Mouse (Mus musculus): ENCODE data around the gene Fpr3. TPM values are rescaled to one million over a fixed set of nuclear protein-coding genes. Genes with fewer than 3 reads are reported as not detected.
"Not testable (repeated sequence)": the region's sequence is repeated elsewhere in the genome, so short reads cannot be mapped to it uniquely, and the experiment has no call there.

Gene Fpr3
- total RNA-seq, 2 experiments from 2014 or later = not detected

DNA sequence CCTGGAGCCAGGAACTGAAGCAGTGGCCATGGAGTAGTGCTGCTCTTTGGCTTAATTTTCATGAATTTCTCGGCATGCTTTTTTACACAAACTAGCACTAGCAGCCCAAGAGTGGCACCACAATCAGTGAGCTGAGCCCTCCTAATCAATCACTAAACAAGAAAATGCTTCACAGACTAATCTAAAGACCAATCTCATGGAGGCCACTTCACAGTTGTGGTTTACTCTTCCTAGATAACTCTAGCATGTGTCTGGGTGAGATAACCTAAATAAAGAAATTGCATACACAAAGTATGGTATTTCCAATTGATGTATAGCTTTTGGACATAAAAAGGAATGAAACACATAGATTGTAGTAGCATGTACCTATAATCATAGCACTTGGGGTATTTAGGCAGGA is 8.3 kb upstream of the Fpr3 start:
- DNase-seq = no peak
- intact Hi-C loops (cut with DNase I) = no loop called here

DNA sequence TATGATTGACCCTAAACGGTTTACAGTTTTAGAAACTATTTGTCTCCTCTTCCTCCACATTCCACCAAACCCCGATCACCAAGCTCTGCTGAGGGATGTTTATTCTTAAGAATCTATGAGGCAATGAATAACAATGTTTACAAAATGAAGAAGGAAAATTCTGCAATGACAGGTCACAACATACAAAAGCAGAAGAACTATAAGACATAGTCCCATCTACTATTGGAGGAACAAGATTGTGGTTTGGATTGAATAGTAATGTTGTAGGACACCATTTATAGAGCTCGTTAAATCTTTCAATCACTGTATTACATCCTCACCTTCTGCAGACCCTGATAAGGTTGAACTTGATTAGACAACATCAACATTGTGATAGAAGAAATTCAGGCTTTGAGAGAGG is 5.0 kb upstream of the Fpr3 start:
- intact Hi-C loops (cut with DNase I) = no loop called here
- DNase-seq = no peak

DNA sequence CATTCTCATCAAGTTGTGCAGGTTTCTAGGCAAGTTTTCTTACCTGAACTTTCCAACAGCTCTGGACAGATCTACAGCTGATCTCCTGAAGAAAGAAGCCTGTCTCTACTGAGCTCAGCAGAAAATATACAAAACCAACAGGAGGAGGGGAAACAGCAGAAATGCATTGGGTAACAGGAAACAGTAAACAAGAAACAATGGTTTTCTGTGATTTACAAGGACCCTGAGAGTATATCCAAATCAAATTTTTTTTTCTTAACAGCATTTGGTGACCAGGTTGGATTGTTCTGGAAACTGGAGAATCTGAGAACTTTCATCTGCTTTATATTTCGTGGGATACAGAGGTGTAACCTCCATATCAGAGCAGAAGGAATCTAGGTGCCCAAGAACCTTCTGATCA is 3.8 kb upstream of the Fpr3 start, which contains the start of gene Fpr1:
Fpr1 (minus strand) TSS at position 101 of the 400 bp plus-strand sequence.
- no peak for DNase-seq
- intact Hi-C loops (cut with DNase I) = no loop called here

DNA sequence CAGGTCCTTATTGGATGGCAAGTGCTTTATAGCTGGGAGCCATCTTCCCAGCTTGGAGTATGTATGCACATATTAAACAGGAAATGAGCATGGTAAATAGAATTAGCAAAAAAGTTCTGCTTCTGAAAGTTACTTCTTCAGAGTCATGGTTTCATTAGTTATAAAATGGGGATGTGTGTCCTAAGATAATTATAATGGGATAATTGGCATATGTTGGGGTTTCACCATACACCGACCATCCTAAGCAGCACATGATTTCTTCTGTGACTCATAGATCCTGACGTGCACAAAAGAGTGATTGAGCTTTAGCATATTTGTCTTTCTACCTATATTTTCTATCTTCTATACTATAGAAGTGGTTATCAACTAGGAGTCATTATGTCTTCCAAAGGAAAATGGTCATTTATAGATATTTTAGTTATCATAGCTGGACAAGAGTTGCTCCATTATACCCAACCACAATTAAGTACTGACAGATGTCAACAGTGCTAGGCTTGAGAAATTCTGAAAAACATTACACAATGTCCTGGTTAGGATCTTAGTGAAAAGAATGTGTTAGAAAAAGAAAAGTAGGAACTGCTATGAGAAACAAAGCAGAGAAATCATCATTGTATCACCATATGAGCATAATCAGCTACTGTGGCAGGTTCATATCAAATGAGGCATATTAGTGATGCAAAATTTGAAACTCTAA is 2.2 kb downstream of the Fpr3 start:
- DNase-seq = no peak
- intact Hi-C loops (cut with DNase I) = no loop called here

DNA sequence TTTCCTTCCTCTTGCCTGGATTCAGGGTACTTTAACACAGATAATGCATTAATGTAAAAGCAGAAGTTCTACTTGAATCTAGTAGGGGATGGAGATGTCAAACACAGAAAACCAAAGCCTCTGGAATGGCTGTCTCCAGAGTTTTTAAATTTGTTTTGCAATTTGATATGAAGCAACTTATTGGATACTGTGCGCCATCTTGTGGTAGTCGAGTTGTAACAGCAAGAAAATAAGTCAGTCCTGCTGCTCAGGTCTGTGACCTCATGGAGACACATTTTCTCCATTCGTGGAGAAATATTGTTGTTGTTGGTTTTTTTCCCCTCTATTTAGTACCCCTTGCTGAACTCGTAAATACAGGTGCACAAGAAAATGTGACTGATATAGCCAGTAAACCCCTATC is 8.4 kb downstream of the Fpr3 start:
- intact Hi-C loops (cut with DNase I) = loop anchor here (1.0 to 5.0 kb wide), 2 partner anchors 59 to 130 kb away; no protein-coding TSS in a partner anchor
- peak; percentile 45 to 75 for DNase-seq

DNA sequence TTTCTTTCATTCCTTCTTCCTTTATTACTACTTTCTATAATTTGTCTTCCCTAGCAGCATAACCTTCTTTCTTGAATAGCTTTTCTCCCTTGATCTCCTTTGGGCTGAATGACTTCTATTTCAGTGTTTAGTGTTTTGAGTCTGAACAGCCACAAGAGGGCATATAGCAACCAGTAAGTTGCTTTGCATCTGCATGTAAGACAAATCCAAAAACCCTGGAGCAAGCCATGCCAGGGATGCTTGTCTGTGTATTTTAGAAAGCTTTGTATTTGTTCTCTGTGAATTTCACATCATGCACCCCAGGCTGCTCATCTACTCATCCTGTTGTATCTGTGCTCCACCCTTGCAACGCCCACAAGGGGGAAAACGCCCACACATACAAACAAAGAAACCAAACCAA is 11.6 kb downstream of the Fpr3 start:
- DNase-seq = peak in 1 of 2 experiments; percentile 6
- intact Hi-C loops (cut with DNase I) = loop anchor here (5.0 kb wide), 1 partner anchor 62 kb away; no protein-coding TSS in a partner anchor

DNA sequence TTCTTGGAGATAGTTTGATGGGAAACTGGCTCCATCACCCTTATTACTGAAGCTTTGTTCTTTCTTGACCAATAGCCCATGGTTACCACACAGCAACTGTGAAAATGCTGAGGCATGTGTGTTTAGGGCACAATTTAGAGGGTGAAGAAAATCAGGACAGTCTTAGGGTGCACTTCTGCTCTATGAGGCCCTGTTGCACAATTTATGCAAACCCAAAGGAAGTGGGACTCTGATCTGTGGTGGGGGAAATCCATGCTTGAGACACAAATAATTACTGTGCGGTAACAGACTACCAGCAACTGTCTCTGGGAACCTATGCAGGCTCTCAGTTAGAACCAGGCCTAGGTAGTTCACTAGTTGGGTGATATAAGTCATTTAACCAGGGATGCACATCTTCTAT is 13.1 kb downstream of the Fpr3 start:
- intact Hi-C loops (cut with DNase I) = no loop called here

DNA sequence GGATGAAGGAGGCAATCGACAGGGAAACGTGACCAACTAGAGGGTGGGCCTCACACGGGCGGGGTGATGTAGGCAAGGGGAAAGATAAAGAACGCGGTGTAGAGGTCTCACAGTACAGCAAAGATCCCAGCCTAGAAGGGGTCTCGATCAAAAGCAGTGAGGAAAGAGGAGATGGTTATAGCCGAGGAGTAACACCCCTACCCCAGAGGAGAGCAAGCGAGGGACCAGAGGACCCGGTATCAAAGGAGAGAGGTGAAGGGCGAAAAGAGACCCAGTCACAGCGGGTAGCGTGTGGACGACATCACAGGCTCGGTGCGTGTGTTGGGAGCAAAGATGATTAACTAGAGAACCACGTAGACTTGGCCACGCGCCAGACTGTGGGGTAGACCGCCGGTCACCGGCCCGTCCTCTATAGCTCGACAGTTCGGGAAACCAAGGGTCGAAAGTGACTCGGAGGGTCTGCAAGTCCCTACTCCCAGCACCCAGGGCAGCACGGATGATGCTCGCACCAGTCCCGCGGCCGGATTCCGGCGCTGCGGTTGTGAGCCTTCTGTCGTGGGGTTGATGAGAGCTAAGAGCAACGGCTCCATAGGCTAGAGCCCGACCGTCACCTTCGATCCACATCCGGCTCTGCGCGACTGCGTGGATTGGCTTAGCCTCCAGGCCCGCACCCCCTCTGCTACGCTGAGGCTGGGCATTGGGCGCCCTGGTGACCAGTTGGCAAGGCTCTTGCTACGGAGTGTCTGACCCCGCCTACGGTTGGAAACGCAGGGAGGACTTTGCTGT is 22.2 kb downstream of the Fpr3 start:
- peak; percentile 79 to 82 for DNase-seq
- intact Hi-C loops (cut with DNase I) = no loop called here

More for the DNA sequence above, 13.1 kb downstream of the Fpr3 start:
- DNase-seq = no peak

DNA sequence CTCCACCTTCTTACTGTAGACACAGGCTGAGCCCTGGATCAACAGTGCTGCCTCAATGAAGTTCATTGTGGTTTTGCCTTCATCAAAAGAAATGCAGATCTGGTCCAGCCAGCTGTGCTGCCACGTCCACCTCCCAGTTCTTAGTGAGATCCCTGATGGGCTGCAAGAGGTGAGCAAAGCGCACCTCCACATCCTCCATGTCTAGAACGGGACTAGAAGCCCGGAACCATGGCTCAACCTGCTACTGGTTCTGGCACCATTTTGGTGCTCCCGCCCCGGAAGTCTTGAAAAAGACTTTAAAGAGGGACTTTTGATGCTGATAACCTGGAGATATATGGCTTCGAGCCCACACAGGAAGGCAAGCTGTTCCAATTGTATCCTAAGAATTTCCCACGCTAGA is 25.0 kb downstream of the Fpr3 start:
- DNase-seq; intact Hi-C loops (cut with DNase I): not testable (repeated sequence)

DNA sequence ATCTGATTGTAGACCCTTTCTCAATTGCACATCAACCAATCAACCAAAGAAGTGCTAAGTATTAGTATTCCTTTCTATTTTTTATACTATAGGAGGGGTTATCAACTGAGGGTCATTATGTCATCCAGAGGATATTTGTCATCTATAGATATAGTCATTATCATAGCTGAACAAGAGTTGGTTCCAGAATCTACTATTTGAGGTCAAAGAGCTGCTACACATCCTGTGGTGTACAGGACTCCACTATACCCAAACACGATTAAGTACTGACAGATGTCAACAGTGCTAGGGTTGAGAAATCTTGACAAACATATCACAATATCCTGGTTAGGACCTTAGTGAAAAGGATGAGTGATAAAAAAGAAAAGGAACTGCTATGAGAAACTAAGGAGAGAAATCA is 29.7 kb downstream of the Fpr3 start:
- DNase-seq = no peak
- intact Hi-C loops (cut with DNase I) = no loop called here

DNA sequence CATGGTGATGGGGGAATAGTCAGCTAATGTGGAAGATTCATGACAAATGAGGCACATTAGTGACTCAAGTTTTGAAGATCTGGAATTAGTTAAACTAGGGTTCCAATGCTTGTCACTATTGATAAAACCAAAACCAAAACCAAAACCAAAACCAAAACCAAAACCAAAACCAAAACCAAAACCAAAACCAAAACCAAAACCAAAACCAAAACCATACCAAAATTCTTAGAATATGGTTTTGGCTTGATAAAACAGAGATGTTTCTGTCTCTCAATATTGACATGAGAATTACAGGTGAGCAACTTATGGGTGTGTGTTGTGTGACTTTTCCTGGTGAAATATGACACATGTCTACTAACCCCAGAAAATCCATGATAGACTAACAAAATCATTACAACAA is 30.1 kb downstream of the Fpr3 start:
- DNase-seq = no peak
- intact Hi-C loops (cut with DNase I) = no loop called here

DNA sequence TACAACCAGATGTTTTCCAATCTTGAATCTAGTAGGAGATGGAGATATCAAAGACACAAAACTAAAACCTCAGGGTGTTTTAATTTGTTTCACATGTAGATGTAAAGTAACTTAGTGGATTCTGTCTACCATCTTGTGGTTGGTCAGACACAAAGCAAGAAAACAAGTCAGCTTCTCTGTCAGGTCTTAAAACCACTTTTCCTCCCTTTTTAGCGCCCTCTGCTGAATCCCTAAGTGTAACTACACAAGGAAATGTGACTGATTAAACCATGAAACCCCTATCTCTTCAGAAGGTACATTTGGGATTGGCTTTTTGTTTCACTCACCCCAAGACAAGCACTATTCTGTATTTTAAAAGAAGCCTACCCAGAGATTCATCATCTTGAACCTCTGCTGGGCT is 85.8 kb downstream of the Fpr3 start:
- intact Hi-C loops (cut with DNase I) = no loop called here
- no peak for DNase-seq

DNA sequence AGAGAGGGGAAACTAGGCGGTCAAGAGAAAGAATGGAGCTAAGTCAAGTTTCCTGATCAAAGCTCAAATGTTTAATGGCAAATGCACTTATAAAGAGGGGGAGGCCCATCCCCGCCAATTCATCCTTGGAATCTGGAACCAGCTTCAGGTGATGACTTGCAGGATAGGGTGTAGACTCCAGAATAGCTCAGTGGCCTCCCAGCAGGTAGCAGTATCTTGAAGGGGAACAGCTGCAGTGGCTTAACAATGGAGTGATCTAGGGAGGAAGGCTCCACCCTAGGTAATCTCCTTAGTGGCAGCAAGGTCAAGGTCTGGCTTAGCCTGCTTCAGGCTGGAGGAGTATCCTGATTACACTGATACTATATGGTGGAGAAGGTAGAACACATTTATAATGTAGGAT is 93.6 kb downstream of the Fpr3 start:
- intact Hi-C loops (cut with DNase I); DNase-seq: not testable (repeated sequence)

DNA sequence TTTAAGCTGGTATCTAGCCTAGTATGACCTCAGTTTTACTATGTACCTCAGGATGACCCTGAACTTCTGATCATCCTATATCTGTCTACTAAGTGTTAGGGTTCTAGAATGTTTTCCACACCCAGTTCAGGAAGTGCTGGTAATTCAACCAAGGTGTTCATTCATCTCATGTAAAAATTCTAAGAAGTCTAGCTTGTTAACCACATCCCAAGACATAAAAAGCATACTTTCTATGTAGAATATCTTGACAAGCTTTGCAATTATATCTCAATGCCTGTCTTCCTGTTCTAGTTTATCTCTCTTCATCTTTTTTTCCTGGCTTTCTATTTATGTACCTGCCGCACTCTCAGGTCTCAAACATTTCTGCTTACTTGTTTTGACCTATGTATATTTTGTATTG is 117.1 kb downstream of the Fpr3 start:
- no peak for DNase-seq
- intact Hi-C loops (cut with DNase I) = no loop called here

Other genes starting within 250 kb of the Fpr3 start
- not detected for gene Vmn2r90, start 184.1 kb upstream of the Fpr3 start, total RNA-seq (2021)
- 10 to 100 TPM; 24.6 to 27.2 TPM for gene Spaca6, start 60.7 kb upstream of the Fpr3 start, total RNA-seq (2021)
- gene Has1, start 32.6 kb upstream of the Fpr3 start, total RNA-seq (2021) = under 1 TPM; 0.40 to 0.77 TPM
- gene Fpr1, start 3.9 kb upstream of the Fpr3 start, total RNA-seq (2021) = under 1 TPM in 1 of 2 experiments, not detected in 1; 0.20 TPM
- under 1 TPM in 1 of 2 experiments, not detected in 1; 0.40 TPM for gene Fpr2, start within 50 bp of the Fpr3 start, total RNA-seq (2021)
- gene Fpr-rs4, start 133.9 kb downstream of the Fpr3 start, total RNA-seq (2021) = not detected
- gene Vmn2r124, start 161.6 kb downstream of the Fpr3 start, total RNA-seq (2021) = not detected
- gene Vmn2r91, start 197.2 kb downstream of the Fpr3 start, total RNA-seq (2021) = not detected

Data from heart, postnatal 10 days (tissue).